In the genomic region with DNA sequence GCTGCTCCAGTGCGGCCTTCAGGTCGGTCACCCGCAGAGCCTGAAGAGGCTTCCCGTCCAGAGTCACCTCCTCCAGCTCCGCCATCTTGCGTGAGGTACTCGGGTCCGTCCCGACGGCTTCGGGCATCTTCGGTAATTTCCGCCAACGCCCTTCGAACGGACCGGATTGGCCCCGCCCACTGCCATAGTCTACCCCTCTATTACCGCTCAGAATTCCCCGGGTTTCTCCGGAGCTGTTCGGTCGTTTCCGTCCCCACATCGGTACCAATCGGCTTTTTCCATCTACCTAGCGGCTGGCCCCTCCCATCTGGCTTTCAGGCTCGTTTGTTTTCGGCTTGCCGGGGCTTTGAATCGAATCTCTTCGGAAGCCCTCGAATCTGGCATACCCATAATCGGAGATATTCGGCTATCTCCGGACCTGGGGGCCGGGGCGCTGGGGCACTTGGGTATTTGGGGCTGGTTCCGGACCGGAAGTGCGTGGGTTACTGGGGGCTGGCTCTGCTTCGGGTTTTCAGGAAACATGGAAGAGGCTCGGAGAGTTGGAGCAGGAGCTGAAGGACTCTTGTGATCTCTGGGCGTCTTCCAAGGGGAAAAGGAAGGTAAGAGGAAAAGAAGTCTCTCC, we compare ENCODE assay signal across 7 mouse cellular contexts. TPM values are rescaled to one million over a fixed set of nuclear protein-coding genes. Genes with fewer than 3 reads are reported as not detected.
DNase-seq lines count a peak whose midpoint lies in the region; ATAC-seq lines count a peak whose summit lies in the region.

A gene (minus strand): TSS at position 410 of the 622 bp plus-strand sequence.

- peak within 1 kb of the TSS; percentile 97 for H3K9ac ChIP-seq in embryonic facial prominence, embryonic 11.5 days (replicated peaks; ENCODE audit: low read length)
- H3K9ac ChIP-seq in midbrain, embryonic 13.5 days (replicated peaks), result peak within 1 kb of the TSS; percentile 92

- WGBS in embryonic facial prominence, embryonic 11.5 days, result 0% methylated on average over 44 of the region's 44 CpGs
- WGBS in limb, embryonic 10.5 days, result under 1% methylated on average over 44 of the region's 44 CpGs
- 0% methylated on average over 44 of the region's 44 CpGs for WGBS in midbrain, embryonic 13.5 days

- peak; percentile 96 for ATAC-seq in embryonic facial prominence, embryonic 11.5 days (replicated peaks; ENCODE audit: insufficient number of reproducible peaks, low FRiP score, low TSS enrichment, low read depth)
- ATAC-seq in granulocyte monocyte progenitor cell, adult 5-6 weeks (replicated peaks; ENCODE audit: poor library complexity, severe bottlenecking), result peak; percentile 79
- peak; percentile 97 for ATAC-seq in midbrain, embryonic 13.5 days

- no peaks in the 10 kb centered on the region for H3K9me3 ChIP-seq in embryonic facial prominence, embryonic 11.5 days (replicated peaks; ENCODE audit: control insufficient read depth, low read length)
- no peaks in the 10 kb centered on the region for H3K9me3 ChIP-seq in limb, embryonic 10.5 days (replicated peaks)
- no peaks in the 10 kb centered on the region for H3K9me3 ChIP-seq in midbrain, embryonic 13.5 days

- peak within 1 kb of the TSS; percentile 75 for H3K4me2 ChIP-seq in embryonic facial prominence, embryonic 11.5 days (ENCODE audit: low read depth, low read length)
- peak within 1 kb of the TSS; percentile 82 for H3K4me2 ChIP-seq in midbrain, embryonic 13.5 days (replicated peaks)

- peak; percentile 100 for DNase-seq in adrenal gland, postnatal 14 days
- DNase-seq in embryonic facial prominence, embryonic 11.5 days (ENCODE audit: low spot score), result peak; percentile 100
- peak; percentile 100 for DNase-seq in kidney, adult 11 months
- DNase-seq in limb, embryonic 10.5 days (ENCODE audit: low spot score), result peak; percentile 98
- DNase-seq in spleen, adult 12 weeks (ENCODE audit: low spot score), result peak; percentile 100

- H3K27me3 ChIP-seq in embryonic facial prominence, embryonic 11.5 days (ENCODE audit: control insufficient read depth, insufficient read depth, low read length), result no peaks in the 10 kb centered on the region
- H3K27me3 ChIP-seq in limb, embryonic 10.5 days (ENCODE audit: low read depth, poor library complexity, severe bottlenecking), result no peaks in the 10 kb centered on the region
- H3K27me3 ChIP-seq in midbrain, embryonic 13.5 days, result no peaks in the 10 kb centered on the region

- no peaks in the 10 kb centered on the region for H3K4me1 ChIP-seq in embryonic facial prominence, embryonic 11.5 days (ENCODE audit: control insufficient read depth, insufficient read depth, low read length)
- peaks cover 19% of the 10 kb centered on the region for H3K4me1 ChIP-seq in limb, embryonic 10.5 days
- H3K4me1 ChIP-seq in midbrain, embryonic 13.5 days (replicated peaks), result peaks cover 48% of the 10 kb centered on the region

- H3K4me3 ChIP-seq in embryonic facial prominence, embryonic 11.5 days (ENCODE audit: low read depth, low read length), result peak within 1 kb of the TSS; percentile 84
- H3K4me3 ChIP-seq in limb, embryonic 10.5 days, result peak within 1 kb of the TSS; percentile 86
- peak within 1 kb of the TSS; percentile 74 for H3K4me3 ChIP-seq in midbrain, embryonic 13.5 days (replicated peaks)

- peaks cover 4% of the 10 kb centered on the region for H3K36me3 ChIP-seq in embryonic facial prominence, embryonic 11.5 days (replicated peaks; ENCODE audit: control insufficient read depth, insufficient read depth, low read depth, low read length)
- peaks cover 61% of the 10 kb centered on the region for H3K36me3 ChIP-seq in limb, embryonic 10.5 days
- peaks cover 37% of the 10 kb centered on the region for H3K36me3 ChIP-seq in midbrain, embryonic 13.5 days

- peak within 1 kb of the TSS; percentile 87 for H3K27ac ChIP-seq in embryonic facial prominence, embryonic 11.5 days (replicated peaks; ENCODE audit: low read depth, low read length)
- peak within 1 kb of the TSS; percentile 98 for H3K27ac ChIP-seq in limb, embryonic 10.5 days
- peak within 1 kb of the TSS; percentile 95 for H3K27ac ChIP-seq in midbrain, embryonic 13.5 days

RNA-seq across cellular contexts. Expression of the gene that starts here (rescaled TPM):
- total RNA-seq in adrenal gland, postnatal 14 days (2021), result 168 and 193 TPM in 2 replicates
- 122 and 141 TPM in 2 replicates for polyA plus RNA-seq in embryonic facial prominence, embryonic 11.5 days (2014; fragmentation: Nextera tagmentation; extraction: Ambion mirVana)
- 236 and 252 TPM in 2 replicates for total RNA-seq in granulocyte monocyte progenitor cell, adult 5-6 weeks (2014; fragmentation: Nextera tagmentation)
- total RNA-seq in granulocyte monocyte progenitor cell, adult 5-6 weeks (2017), result 198 and 208 TPM in 2 replicates
- 142 and 144 TPM in 2 replicates for polyA plus RNA-seq in limb, embryonic 10.5 days (2016; fragmentation: Nextera tagmentation; extraction: Ambion mirVana)
- 185 and 187 TPM in 2 replicates for polyA plus RNA-seq in midbrain, embryonic 13.5 days (2015; fragmentation: Nextera tagmentation; extraction: Ambion mirVana)

Comparison
In these comparisons a context has a peak if more than half of its experiments do, and no peak if none do; other contexts are left out.
1. Peak in every context shown above with its lines: DNase-seq, ATAC-seq, H3K4me3 ChIP-seq and H3K27ac ChIP-seq.